Mouse (Mus musculus): ENCODE measurements around the gene Sox5.

GRCm38 (mm10) chr6:144076376-144076775 is 705.4 kb downstream of the Sox5 start:
- TF ChIP-seq CTCF (IDR thresholded peaks at IDR 0.05) (no peak), POLR2A (IDR thresholded peaks at IDR 0.05; ENCODE audit: insufficient read depth, low read depth, low read length) (no peak)

Measured in heart, adult 2 months (tissue).